Mouse (Mus musculus): ENCODE measurements at regions not wholly inside any gene's neighbourhood (a gene's known extent, or its start where the extent isn't known, plus 50 kb on each side); places are given as distances from the start of the nearest gene placed in this dataset.

DNA sequence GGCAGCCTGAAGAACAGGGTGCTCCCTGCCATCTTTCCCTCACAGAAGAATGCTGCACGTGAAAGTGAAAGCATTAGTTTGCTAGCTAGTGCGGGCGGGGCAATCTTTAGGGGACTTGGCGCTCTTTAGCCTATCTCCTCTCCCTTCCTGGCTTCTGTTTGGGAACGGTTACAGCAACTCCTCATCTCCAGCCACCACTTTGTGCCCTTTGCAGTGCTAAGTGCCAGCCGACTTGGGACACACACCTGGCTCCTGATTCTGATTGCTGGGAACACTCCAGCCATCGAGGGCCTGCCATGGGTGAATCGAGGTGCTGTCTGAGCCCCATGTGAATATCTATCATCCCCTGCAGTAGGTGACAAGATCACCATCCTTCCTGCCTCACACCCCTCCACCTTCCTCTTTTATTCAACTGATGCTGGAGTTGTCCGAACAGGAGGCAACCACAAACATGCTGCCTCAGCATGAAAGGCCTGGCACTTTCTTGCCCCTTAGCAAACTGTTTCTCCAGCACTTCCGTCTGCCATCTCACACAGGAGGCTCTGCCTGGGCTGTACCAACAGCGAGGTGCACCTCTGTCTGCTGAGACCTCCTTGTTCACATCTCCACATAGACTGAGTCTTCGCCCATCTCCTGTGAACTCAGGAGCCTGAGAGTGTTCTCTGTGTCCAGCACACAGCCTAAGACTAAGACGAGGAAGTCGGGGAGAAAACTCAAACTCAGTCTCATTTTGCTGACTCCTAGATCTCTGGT, 66.2 kb upstream of the Glrp1 start:
- in situ Hi-C loops (cut with MboI; ENCODE audit: low sequenced_read_pairs), result no loop called here

DNA sequence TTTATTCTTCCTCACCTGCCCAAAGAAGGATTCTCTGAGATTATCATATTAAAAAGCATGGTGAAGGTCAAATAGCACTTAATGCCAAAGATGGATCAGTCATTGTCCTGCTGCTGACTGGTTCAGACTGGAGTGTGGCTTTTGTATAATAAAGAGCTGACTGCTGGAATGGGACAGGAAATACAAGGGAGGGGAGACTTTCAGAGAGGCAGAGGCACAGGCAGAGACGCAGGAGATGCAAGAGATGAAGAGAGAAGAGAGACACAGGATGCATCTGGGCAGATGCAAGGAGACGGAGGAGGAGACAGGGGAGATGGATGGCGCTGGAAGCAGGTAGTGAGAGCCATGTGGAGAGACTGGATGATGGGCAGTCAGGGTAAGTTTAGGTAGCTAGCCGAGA, 65.4 kb upstream of the Glrp1 start:
- in situ Hi-C loops (cut with MboI; ENCODE audit: low sequenced_read_pairs), result no loop called here

DNA sequence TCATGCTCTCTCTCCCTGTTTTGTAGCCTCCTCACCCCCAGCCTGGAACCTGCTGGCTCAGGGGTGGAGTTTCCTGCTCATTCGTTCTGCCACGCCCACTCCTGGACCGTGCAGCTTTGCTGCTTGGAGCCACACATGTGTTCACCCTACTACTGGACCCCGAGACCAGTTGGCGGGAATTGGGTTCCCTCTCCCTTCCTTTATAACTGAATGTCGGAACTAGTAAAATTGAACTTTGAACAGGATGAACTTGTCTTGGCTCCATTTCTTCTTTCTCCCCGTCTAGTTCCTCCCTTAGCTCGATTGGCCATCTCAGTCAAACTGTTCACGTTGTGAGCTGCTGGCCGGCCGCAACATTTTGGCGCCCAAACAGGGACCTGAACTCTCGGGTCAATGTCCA, 62.3 kb upstream of the Glrp1 start:
- in situ Hi-C loops (cut with MboI; ENCODE audit: low sequenced_read_pairs), result loop anchor here (25.0 kb wide), 1 partner anchor 140 kb away; the partner anchor contains the start of gene Arl4c

DNA sequence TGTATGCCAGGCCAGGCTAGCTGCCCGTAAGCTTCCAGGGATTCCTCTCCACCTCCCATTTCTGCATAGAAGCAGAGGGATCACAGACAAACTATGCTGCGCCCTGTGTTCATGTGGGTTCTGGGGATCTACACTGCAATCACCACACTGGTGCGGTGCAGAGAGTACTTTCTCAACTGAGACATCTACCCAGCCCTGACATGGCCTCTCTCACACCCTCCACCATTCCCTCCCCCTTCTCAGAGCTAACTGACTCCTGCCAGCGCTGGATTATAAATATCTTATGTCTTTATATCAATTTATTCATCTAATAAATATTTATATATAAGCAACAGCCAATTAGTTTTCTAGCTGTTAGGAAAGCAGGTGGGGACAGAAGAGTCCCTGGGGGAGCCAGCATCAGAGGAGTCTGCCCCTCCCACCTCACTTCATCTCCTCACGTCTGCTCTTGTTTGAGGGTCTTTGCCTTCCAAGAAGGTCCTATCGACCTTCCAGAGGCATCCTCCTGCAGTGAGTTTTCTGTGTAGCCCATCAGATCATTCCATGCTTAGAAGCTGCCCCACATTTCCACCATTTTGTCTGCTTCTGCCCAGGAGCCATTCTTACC, 58.7 kb upstream of the Glrp1 start:
- in situ Hi-C loops (cut with MboI; ENCODE audit: low sequenced_read_pairs), result loop anchor here (5.0 to 25.0 kb wide), 2 partner anchors 74 to 144 kb away; partner anchors contain the start of gene Arl4c

DNA sequence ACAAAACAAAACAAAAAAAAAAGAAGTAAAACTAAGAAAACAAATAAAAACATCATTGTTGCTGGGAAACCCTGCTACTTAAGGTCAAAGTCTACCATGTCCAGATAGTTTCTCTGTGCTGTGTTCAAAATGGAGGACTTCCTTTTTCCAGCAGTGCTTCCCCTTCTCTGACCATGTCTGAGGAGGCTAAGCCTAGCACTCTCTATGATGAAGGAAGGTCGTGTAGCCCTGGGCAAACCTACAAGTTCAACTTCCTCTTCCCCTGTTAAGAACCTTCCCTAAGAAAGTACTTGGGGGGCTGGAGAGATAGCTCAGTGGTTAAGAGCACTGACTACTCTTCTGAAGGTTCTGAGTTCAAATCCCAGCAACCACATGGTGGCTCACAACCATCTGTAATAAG, 57.3 kb upstream of the Glrp1 start:
- in situ Hi-C loops (cut with MboI; ENCODE audit: low sequenced_read_pairs), result loop anchor here (5.0 to 25.0 kb wide), 2 partner anchors 75 to 145 kb away; partner anchors contain the start of gene Arl4c

DNA sequence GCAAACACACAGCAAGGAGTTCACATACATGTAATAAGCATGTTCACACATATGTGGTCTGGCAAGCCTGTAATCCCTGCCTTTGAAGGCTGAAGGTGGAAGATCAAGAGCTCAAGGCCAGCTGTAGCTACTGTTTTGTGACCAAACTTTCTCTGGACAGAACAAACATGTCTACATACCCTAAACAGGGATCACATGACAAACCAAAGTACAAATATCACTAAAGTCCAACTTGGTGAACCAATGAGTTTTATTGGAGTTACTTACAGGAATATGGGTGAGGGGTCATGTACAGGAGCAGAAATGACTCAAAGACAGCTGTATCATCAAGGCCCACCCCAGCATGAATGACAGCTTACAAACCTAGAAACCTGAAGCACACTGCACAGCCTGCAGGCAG, 56.6 kb upstream of the Glrp1 start:
- in situ Hi-C loops (cut with MboI; ENCODE audit: low sequenced_read_pairs), result loop anchor here (5.0 to 25.0 kb wide), 2 partner anchors 76 to 146 kb away; partner anchors contain the start of gene Arl4c

DNA sequence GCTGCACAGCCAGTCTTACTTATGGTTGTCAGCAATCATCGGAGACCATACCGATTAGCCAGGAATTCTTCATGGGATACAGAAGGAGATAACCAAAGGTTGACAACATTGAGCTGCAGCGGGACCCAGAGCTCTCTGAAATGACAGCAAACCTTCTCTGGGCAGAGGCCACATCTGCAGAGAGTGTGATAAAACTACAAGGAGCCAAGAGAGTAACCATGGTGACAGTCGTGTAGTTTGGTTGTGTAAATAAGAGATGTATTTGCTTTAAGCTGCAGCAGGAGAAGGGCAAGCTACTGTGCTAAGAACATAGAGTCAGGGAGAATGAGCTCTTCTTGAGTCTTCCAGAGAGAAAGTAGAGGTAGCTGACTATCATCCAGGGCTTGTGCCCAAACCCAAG, 55.0 kb upstream of the Glrp1 start:
- in situ Hi-C loops (cut with MboI; ENCODE audit: low sequenced_read_pairs), result loop anchor here (5.0 to 25.0 kb wide), 2 partner anchors 77 to 147 kb away; partner anchors contain the start of gene Arl4c

DNA sequence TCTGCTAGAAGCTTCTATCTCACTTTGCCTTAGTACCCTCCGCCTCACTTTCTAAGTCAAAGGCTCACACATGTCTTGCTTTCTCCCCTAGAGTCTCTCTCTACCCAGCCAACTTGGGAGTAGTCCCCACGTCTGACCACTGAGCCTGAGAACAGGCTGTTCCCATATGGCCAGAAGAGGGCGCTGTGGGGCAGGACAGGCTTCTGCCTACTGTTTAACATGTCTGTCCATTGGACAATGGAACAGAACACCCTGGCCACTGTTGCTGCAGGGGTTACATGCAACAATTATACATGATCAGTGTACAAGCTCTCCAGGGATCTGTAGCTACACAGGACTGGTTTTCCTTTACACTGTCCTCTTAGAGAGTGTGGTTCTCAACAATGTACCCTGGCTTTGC, 52.5 kb upstream of the Glrp1 start:
- in situ Hi-C loops (cut with MboI; ENCODE audit: low sequenced_read_pairs), result loop anchor here (25.0 kb wide), 1 partner anchor 150 kb away; the partner anchor contains the start of gene Arl4c

DNA sequence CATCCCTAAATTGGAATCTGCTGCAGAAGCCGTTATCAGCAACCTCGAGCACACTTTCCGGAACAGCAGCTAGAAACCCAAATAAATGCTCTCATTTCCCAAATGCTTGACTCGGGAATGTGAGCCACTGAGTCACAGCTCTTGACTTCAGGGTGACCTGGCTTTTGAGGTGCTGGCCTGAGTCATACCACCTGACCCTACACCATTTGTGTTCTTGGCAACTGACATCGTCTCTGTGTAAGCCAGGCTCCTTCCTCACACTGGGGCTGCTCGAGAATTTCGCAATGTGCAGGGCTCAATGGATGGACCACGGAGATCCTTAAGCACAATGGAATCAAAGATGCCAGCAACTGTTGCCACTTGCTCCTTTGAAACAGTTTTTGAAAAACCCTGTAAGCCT, 50.9 kb upstream of the Glrp1 start:
- in situ Hi-C loops (cut with MboI; ENCODE audit: low sequenced_read_pairs), result loop anchor here (25.0 kb wide), 1 partner anchor 152 kb away; the partner anchor contains the start of gene Arl4c
